Mouse (Mus musculus): ENCODE results near the gene Gm3755. TPM values are rescaled to one million over a fixed set of nuclear protein-coding genes. Genes with fewer than 3 reads are reported as not detected.

Gm3755 gene
- not detected in 2 replicates for polyA plus RNA-seq (2012; rRNA removed)

DNA sequence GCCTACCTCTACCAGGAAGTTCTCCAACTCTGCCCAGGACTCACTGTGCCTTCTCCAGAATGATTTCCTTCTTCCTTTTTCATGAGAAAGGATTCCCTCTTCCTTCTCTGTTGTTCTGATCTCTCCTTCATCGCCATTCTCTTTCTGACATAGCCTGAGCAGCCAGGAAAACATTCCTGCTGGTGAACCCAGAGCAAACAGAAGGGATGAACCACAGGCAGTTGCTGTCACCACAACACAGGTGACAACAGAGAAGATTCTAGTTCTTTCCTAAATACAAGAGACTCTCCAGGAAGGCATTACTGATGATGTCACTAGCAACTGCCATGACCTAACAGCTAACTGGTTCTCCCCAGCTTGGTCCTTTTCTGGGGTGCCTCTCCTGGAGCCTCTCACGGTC lies at the start of gene Gm3755:
Gene Gm3755, minus strand, starts transcription at position 101 of the 400 bp plus-strand sequence.

DNA sequence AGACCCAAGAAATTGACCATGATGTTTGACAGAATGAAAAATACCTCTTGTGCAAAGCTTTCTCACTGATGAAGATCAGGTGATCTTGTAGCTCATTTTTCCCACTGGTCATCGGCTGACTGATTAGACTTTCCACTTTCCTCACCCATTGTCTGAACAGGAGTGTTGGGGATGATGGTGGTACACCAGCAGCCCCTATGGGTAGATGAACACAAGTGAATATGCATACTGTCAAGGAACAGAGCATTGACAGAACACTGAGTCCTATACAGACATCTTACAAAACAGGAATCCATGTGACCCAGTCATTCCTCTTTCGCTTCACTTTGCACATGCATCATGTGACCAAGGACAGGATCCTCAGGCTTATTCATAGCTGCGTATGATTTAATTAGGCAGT lies 32.9 kb upstream of the Gm3755 start, which contains the start of gene Gm3752:
Gene Gm3752, minus strand, starts transcription at position 101 of the 400 bp plus-strand sequence.

Other genes with a start within 250 kb of the Gm3755 start
- not detected in 2 replicates for gene Gm3727, start 186.2 kb downstream of the Gm3755 start, polyA plus RNA-seq (2012; rRNA removed)
- not detected in 2 replicates for gene Gm3739, start 135.9 kb downstream of the Gm3755 start, polyA plus RNA-seq (2012; rRNA removed)
- gene Gm5797, start 118.5 kb downstream of the Gm3755 start, polyA plus RNA-seq (2012; rRNA removed) = not detected in 2 replicates
- gene Gm8374, start 85.8 kb downstream of the Gm3755 start, polyA plus RNA-seq (2012; rRNA removed) = not detected in 2 replicates
- not detected in 2 replicates for gene Gm3752, start 32.8 kb upstream of the Gm3755 start, polyA plus RNA-seq (2012; rRNA removed)
- gene Gm3558, start 117.6 kb upstream of the Gm3755 start, polyA plus RNA-seq (2012; rRNA removed) = not detected in 2 replicates
- not detected in 2 replicates for gene Gm10338, start 144.7 kb upstream of the Gm3755 start, polyA plus RNA-seq (2012; rRNA removed)
- gene Gm10128, start 193.1 kb upstream of the Gm3755 start, polyA plus RNA-seq (2012; rRNA removed) = not detected in 2 replicates

All from stomach, adult 2 months (tissue).